Mouse (Mus musculus) layer of hippocampus, postnatal 36 days (tissue): Measurements from ENCODE around the gene Vps26c. TPM values are rescaled to one million over a fixed set of nuclear protein-coding genes. Genes with fewer than 3 reads are reported as not detected.

Source experiments
- DNase-seq, 2 experiments: peaks; one replicate each; pipeline ENCODE4 v3.0.0; 2022
- total RNA-seq, 2 experiments: library from RNA; stranded (reverse); gene quantifications; 2 replicates each; pipeline ENCODE4 v1.2.3; 2021

The Vps26c gene
- total RNA-seq, result 10 to 100 TPM; 34.8 to 35.3 TPM

DNA sequence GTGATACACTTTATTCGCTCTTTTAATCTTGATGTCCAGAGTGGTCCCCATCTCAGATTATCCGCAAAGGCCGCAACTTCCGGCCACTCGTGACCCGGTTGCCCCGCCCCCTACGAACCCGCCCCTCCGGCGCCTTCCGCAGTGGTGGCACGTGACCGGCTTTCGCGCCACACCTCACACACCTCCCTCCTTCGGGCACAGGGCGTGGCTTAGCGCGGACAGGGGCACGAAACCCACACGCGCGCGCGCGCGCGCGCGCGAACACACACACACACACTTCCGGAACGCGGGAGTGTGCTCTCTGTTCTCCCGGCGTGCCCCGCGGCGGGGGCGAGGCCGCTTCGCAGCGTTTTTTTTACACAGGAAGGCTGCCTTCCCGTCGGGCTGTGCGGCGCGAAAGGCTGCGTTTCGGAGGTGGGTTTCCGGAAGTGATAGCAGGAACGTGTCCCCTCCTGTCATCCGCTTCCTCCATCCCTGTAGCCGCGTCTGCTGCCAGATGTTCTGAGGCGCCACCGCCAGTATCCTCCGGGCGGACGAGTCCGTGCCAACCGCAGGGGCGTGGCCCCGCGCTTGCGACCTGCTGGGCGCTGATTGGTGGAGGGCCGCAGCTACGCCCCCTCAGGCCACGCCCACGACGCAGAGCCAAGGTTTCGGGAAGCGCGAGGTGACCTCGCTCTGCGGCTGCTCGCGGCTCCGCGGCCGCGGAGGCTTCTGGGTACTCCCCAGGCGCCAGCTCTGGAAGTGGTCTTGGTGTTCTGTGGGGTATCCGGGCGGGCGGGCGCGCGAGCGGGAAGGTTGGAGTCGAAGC, at the start of gene Vps26c:
TSS of gene Vps26c (minus strand) at position 487 of the 808 bp plus-strand sequence.
- peak; percentile 95 to 96 for DNase-seq

DNA sequence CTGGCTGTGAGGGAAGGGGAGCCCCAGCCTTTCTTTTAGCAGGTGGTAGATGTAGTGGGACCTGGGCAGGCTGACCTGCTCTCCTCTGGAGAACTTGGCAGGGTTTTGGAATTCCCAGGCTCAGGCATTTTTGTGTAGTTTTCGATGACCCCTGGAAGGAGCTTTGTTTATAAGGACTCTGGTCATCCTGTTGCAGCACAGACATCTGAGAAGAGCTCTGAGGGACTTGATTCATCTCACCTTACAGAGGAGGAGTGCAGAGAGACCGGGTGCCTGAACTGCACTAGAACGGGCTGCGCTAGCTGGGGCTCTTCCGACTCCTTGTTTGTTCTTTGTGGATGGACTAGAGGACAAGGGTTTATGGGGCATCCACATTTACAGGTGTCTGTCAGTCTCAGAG, 49.1 kb upstream of the Vps26c start:
- no peak for DNase-seq

DNA sequence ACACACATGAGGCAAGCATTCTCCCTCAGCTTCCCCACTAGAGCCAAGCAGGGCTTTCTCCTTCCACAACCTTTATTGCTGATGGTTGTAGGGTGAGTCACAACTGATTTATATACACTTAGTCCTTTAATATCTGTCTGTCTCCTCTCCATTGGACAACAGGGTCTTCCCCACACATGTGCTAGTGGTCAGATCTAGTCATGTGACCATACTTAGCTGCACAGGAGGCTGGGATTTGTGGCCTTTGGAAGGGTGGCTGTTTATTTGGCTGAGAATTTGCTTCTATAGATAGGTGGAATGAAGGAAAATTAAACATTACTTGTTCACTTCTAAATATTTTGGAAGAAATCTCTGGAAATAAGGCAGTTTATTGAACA, 48.1 kb upstream of the Vps26c start:
- DNase-seq, result no peak

DNA sequence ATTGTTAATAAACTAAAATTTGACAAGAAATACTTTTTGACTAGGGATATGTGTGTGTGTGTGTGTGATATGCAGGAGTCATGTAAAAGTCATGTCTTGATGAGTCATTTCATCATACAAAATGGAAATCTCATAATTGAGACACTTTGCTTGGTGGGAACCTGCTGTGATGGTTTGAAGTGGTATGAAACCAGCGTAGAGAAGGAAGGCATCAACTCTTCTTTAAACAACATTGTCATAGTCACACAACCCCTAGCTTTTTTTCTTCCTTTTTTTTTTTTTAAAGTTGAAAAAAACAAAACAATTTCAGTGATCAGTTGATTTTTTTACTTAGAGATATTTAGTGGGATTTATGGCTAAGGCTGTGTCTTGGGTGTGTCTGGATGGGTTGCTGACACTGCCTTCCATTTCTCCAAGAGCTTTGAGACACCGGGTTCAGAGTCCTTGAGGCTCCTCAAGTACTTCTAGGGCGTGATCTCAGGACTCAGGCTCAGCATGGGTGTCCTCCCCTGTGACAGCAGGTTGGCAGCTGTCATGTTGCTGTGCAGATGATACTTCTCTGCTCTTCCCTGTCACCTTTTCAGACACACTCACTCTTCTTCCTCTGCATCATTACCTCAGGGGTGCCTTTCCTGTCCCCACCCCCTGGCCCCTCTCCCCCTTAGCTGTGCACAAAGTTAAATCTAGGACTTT, 47.5 kb upstream of the Vps26c start:
- DNase-seq, result no peak

DNA sequence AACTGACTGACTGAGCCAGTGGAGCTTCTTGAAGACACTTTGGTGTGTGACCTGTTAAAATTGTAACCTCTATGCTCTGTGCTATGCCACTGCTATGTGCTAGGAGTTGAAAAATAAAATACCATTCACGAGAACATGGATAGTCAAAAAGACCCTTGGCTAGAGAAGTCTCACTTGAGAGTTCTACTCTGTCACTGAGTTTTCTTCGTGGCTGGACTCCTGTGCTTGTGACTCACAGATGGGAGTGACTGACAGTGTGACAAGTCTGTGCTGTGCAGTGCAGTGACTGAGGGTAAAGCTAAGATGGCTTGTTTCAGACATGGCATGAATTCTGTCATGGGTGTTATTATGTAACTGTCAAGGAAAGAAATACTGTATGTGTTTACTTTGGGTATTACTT, 45.8 kb upstream of the Vps26c start:
- DNase-seq, result no peak

DNA sequence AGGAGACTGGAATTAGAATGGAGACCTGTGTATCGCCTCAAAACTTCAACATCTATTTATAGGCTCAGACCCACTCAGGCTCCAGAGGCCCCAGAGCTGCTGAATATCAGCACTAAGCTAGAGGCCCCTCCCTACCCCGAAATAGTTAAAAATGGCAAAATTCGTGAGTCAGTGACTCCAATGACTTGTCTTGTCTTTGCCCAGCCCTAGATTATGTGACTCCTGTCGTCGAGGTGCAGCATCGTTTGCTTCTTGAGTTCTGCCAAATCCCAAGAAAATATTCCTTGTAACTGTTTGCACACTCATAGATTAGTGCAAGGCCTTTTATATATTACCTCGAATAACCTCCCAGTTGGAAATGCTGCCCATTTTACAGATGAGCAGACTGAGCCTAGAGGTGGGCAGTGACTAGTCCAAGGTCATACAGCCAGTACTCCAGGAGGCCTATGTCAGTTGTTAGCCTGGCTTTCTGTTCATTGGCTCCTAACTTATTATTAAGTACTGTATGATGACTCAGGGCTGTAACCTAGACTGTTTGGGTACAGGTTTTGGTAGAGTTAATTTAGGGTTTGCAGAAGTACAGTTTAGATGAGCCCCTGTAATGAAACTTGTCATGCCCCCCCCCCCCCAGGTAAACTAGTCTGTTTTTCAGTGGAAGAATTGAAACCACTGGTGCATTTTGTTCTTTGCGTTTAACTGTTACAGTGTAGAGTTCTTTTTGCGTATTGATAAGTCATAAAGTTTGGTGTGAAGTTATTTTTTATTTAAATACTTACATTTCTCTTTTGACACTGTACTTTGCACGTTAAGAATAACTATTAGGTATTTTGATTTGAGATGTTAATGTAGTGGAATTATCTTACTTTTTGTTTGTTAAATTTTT, 44.7 kb upstream of the Vps26c start:
- no peak for DNase-seq

DNA sequence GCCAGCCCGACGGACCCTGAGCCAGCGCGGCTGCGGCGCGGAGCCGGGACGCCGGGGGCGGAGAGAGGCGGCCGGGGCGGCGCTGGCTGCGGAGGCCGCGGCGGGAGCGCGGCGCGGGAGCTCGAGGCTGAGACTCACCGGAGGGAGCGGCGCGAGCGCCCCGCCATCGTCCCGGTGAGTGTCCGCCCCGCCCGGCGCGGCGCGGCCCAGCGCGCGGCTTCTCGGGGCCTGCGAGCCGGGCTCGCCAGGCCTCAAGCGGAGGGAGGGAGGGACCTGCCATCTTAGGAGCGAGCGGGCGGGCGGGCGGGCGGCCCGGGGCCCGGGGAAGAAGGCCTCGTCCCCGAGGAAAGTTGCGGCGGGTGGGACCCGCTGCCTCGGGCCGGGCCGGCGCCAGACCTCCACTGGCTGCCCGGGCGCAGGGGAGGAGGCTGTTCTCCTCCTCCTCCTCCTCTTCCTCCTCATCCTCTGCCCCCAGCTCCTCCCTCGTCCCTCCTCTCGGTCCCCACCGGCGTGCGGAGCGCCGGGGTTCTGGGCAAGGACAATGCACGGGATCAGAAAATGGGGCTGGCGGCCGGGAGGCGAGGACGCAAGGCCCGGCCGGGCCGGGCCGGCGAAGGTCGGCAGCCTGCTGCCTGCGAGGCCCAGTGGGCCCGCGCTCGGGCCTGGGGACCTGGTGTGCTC, 43.9 kb upstream of the Vps26c start:
- peak; percentile 66 to 67 for DNase-seq

DNA sequence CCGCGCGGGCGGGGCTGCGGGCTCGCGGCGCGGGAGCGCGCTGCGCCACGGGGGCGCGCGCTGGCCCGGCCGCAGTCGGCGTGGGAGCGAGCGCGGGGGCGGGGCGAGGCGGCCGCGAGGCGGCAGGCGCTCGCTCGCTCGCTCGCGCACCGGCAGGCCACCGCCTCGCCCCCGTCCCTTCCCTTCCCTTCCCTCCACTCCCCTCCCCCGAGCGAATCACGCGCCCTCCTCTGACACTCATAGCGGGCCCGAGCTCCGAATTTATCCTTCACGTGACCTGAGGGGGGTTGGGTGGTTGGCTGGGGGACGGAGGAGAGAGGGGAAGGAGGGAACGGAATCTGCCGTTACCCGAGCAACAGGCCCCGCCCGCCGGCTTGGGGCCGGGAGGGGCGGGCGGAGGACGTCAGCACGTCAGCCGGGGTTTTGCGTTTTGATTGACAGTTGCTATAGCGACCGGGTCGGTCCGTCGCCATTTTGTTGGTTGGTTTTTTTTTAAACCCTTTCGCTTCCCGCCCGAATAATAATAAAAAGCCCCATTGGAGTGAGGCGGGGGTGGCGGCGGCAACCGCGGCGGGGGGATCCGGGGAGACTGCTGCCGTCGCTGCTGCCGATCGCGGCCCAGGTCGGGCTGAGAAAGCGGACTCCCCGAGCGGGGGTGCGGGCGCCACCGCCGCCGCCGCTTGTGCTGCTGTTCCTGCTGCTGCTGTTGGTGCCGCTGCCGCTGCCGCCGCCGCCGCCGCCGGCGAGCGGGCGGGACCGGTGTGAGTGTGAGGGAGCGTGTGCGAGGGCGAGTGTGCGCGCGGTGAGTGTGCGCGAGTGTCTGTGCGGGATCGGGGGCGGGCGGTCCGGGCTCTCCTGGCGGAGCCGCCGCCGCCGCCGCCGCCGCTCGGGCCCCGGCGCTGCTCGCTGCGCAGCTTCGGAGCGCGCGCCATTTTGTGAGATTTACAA, 42.9 kb upstream of the Vps26c start, which contains the start of gene Dyrk1a:
TSS of gene Dyrk1a (plus strand) at position 782 of the 948 bp plus-strand sequence.
- peak; percentile 97 to 98 for DNase-seq

DNA sequence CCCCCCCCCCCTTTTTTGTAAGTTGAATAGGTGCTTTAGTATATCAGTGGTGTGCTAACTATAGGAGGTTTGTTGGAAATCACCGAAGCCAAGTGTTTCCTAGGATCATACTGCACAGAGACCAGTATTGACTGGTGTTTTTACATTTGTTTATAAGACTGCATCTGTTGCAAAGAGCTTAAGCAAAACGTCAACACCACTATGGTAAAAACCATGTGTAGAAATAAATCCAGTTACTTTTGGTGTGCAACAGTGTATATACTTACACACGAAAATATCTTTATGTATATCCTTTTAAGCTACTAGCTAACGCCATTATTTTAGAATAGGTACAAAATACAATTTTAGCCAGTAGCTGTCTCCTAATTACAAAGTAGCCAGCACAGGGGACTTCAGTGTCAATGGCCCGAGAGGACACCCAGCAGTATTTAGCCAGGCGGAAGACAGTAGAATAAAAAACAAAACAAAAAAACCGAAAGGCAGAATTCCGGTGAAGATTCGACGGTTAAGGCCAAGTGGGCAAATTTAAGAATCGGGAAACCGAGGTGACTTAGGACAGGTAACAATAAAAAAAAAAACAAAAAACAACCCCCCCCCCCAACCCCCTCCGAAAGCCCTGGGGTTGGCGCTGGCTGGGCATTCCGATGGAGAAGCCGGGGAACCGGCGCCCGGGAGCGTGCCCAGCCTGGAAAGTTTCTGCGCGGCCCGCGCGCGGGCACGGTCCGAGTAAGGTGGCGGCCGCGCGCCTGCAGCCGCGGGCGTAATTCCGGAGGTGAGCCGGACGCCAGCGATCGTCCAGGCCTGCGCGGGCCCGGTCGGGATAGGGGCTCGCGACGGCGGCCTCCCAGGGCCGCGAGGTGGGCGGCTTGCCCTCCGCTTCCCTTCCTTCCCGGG, 42.0 kb upstream of the Vps26c start:
- DNase-seq, result no peak

DNA sequence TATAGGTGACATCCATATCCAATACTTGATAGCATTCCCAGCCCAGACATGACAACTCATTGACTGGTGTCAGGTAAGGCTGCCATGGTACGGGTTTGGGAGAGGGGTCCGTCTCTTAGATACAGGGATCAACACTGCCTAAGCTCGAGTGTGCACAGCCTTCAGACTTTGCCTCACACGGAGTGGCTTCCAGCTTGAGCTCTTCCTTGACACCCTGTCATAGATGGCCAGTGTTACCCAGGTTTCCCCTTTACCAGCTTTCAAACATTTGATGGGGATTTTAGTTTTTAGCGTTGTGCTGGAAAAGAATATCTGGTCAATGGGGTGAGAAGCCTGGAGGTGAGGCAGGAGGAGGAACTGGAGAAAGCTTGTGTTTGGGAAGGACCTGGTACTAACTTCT, 41.1 kb upstream of the Vps26c start:
- no peak for DNase-seq

DNA sequence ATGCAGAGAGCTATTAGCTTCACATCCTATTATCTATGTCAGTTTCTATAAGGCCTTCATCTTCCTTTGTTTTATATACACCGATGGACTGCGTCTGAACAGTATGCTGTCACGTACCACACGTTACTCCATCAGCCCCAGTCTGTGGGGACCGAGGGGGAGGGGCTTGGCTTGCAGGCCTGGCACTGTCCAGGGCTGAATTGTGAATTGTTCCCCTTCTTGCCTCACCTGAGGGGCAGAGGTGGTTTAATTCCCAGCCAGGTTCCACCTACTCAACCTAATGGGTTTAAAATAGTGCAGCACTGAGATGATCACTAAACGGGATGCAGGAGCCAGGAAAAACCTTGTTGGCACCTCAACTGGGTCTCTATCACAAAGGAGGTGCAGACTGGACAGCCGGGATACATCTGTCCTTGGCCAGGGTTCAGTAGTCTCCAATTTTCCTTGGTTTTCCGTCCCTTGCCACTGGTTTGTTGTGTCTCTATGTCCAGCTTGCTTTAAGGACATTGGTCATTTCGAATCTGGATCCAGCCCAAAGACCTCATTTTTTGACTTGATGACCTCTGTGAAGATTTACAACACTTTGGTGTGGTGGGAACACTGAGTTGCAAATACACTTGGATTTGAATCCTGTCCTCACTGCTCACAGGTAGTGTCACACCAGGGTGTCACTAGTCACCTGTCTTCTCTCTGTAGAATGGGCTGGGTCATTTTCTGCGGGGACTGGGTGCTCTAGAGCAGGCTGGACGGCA, 40.4 kb upstream of the Vps26c start:
- DNase-seq, result no peak

DNA sequence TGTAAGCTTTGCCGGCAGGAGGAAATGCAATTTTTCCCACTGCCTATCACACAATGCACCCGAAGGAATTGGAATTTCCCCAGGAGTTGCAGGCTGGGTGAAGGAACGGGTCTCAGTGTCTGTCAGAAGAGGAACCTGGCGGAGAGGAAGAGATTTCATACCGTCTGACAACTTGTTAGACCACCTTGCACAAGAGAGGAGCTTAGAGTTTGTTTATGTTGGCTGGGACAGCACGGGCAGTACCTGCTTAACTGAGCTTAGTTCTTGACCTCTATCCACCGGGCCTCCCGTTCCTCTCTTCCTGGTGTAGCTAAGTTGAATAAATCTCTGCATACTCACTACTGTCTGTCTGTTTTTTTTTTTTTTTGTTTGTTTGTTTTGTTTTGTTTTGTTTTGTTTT, 39.5 kb upstream of the Vps26c start:
- no peak for DNase-seq

DNA sequence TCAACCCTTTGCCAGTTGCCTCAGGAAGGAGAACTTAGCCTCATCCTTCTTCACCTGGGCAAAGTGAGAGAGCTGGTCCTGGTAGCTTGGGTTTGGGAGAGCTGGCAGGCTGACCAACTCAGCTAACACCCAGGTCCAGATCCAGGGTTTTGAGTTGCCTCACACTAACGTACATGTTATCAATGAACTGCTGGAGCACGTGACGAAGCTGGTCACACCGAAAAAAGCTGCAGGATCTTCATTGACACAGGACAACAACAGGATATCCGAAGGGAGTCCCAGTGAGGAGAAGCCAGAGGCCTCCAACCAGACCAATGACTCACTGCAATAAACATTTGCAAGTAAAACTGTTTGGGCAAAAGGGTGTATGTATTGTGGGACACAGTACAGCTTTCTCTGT, 34.0 kb upstream of the Vps26c start:
- DNase-seq, result no peak

DNA sequence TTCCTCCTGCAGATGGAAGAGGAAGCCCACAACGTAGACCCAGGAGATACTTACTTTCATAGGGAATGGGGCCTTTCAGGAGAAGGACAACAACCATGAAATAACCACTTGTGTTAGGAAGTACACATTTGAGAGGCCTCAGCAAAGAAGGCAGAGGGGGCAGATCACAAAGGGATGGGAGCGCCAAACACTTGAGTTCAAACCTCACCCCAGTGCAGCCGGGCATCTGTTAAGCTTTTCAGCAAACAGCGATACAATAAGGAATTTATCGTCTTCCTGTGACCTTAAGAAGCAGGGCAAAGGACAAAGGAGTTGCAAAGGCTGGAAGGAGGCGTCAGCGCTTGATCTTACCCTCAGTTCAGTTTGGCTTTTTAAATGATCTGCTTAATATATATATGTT, 33.2 kb upstream of the Vps26c start:
- DNase-seq, result no peak

DNA sequence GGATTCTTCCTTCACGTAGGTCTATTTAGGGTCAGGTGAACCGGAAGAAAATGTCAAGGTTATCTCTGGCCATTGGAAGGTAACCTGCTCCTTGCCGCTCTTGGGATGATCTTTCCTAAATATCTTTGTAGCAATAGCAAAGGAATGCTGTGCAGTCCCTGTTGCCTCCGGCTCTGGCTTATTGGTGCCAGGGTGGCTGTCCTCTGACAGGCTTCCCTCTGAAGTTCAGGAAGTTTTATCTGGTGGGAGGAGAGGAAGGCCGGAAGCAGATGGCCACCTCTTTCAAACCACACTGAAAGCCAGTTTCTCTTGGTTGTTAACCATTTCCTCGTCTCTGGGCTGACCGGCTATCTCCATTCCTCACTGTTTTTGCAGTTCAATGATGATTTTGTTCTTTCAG, 32.7 kb upstream of the Vps26c start:
- no peak for DNase-seq

DNA sequence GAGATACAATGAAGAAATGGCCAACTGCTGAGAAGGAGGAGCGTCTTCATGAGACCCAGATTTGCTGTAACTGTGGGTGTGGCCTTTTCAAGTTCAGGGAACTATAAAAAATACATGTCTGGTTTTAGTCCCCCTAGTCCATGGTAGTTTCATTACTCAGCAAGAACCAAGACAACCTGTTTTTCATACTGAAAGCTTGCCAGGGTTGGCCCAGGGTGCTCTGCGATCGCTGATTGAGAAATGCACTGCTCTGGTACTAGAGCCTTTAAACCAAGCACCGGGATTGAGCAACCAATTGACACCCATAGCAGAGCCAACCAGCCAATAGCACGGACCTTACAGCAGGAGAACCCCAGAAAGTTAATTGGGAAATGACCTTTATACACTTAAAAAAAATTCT, 29.6 kb upstream of the Vps26c start:
- DNase-seq, result no peak

DNA sequence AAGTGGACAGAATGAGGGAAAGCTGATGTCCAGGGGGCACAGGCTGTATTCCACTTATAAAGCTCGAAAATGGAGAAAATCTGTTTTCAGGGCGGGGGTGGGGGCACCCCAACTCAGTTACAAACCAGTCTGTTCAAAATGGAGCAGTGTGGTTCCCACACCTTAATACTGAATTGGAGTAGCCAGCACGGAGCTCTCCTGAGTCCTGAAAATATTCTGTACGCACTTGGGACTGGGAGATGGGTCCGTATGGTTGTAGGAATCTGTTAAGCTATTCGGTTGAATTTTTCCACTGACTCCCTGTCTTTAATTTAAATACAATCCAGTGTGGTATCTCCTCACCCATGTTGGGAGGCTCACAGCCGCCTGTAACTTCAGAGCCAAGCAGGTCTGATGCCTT, 28.7 kb upstream of the Vps26c start:
- DNase-seq, result no peak

DNA sequence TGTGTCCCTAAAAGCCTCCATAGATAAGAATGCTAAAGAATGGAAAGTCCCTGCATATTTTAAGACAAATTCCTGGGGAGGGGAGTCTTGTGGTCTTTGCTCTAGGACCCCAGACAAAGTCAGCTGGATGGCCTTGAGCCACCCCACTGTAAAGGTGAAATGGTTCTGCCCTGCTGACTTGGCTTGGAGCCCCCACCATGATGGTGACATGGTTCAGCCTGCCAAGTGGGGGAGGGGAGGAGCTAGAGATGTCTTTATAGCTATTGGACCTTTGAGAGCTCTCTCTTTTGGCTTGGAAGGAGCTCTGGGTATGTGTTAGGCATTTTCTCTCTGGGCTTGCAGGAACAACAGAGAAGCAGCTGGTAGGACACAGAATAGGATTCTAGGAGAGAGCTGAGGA, 25.3 kb upstream of the Vps26c start:
- no peak for DNase-seq

DNA sequence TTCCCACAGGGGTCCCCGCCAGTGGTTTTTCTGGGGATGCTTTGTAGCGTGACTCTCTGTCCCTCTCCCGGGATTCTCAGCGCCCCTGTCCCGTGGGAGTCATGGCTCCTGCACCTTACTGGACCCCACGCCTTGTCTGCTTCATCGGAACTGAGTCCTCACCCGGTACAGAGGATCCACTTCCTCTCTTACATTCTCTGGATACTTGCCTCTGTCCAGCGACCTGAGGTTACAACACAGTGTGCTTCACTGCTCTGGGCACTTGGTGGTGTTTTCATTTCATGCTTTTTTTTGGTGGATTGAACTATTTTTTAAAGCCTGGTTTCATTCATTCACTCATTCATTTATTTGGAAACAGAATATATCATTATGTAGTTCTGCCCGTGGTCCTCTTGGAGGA, 23.2 kb upstream of the Vps26c start:
- DNase-seq, result no peak
